ENCODE assay signal across 23 mouse cellular contexts in genomic region chr4:126746194-126746840, GRCm38 (mm10). TPM values are rescaled to one million over a fixed set of nuclear protein-coding genes. Genes with fewer than 3 reads are reported as not detected.
DNase-seq lines count a peak whose midpoint lies in the region; ATAC-seq and TF ChIP-seq lines count a peak whose summit lies in the region.
"Had no signal": no experiment of that assay in that cellular context is flagged by ENCODE, and none has a peak within 500 bp of the region (broad histone marks: within the 10 kb centered on the region; RNA-seq: fewer than 3 reads in every experiment).

No protein-coding gene starts in this region.

- H3K4me1 ChIP-seq in intestine, embryonic 14.5 days (replicated peaks; ENCODE audit: control insufficient read depth, insufficient read depth, low read length) = peaks cover 8% of the 10 kb centered on the region
- no peaks in the 10 kb centered on the region for H3K4me1 ChIP-seq in intestine, postnatal 0 days (replicated peaks; ENCODE audit: control insufficient read depth, insufficient read depth, low read length)

- peak; percentile 42 for DNase-seq in cerebellum, adult 9-10 months
- DNase-seq in cerebellum, adult 11-12 months = no peak
- peak; percentile 48 for DNase-seq in intestine, embryonic 14.5 days (ENCODE audit: low spot score)
- DNase-seq in layer of hippocampus, postnatal 36 days = peak; percentile 43 to 47
- no peak for DNase-seq in layer of hippocampus, postnatal 25 days (ENCODE audit: extremely low spot score in 1 of 2, low spot score in 1 of 2)
- peak; percentile 43 for DNase-seq in right cerebral cortex, postnatal 25 days
- no peak for DNase-seq in right cerebral cortex, postnatal 10 days (ENCODE audit: low spot score in 2 of 2)

- 81% methylated on average over 10 of the region's 10 CpGs for WGBS in intestine, embryonic 14.5 days
- 73% methylated on average over 10 of the region's 10 CpGs for whole genome bisulfite sequencing in intestine, postnatal 0 days

- H3K27ac ChIP-seq in intestine, embryonic 14.5 days (ENCODE audit: low read depth) = no peak overlapping the region
- H3K27ac ChIP-seq in intestine, postnatal 0 days (ENCODE audit: low read depth, low read length) = no peak overlapping the region
- H3K27ac ChIP-seq: embryonic facial prominence, embryonic 12.5 days; forebrain, embryonic 12.5 days; heart, embryonic 10.5 days; hindbrain, embryonic 12.5 days had no signal

- TF ChIP-seq CTCF in intestine, postnatal 0 days (IDR thresholded peaks at IDR 0.05; ENCODE audit: low read depth) = no peak

- ATAC-seq in intestine, embryonic 14.5 days (replicated peaks; ENCODE audit: low FRiP score, low TSS enrichment, low read depth) = no peak
- ATAC-seq in intestine, postnatal 0 days = no peak
- ATAC-seq: hindbrain, embryonic 16.5 days had no signal

- no peak overlapping the region for H3K9ac ChIP-seq in intestine, embryonic 14.5 days (ENCODE audit: low read length)
- no peak overlapping the region for H3K9ac ChIP-seq in intestine, postnatal 0 days (ENCODE audit: low read depth, low read length)
- H3K9ac ChIP-seq: embryonic facial prominence, embryonic 12.5 days; forebrain, embryonic 12.5 days; hindbrain, embryonic 12.5 days had no signal

- H3K36me3 ChIP-seq in intestine, embryonic 14.5 days (ENCODE audit: control insufficient read depth, insufficient read depth, low read length) = peaks cover 63% of the 10 kb centered on the region
- H3K36me3 ChIP-seq in intestine, postnatal 0 days (ENCODE audit: control insufficient read depth, insufficient read depth) = peaks cover 57% of the 10 kb centered on the region

- no peak overlapping the region for H3K4me3 ChIP-seq in intestine, embryonic 14.5 days (ENCODE audit: low read depth, low read length)
- H3K4me3 ChIP-seq in intestine, postnatal 0 days (ENCODE audit: low read depth, low read length) = no peak overlapping the region
- H3K4me3 ChIP-seq: embryonic facial prominence, embryonic 12.5 days; forebrain, embryonic 12.5 days; heart, embryonic 10.5 days; hindbrain, embryonic 12.5 days had no signal

- no peak overlapping the region for H3K4me2 ChIP-seq in intestine, embryonic 14.5 days (ENCODE audit: low read length)
- H3K4me2 ChIP-seq in intestine, postnatal 0 days (replicated peaks; ENCODE audit: low read depth) = no peak overlapping the region
- H3K4me2 ChIP-seq: embryonic facial prominence, embryonic 12.5 days; forebrain, embryonic 12.5 days; hindbrain, embryonic 12.5 days had no signal

- no peaks in the 10 kb centered on the region for H3K9me3 ChIP-seq in intestine, embryonic 14.5 days (ENCODE audit: control insufficient read depth, low read length)
- no peaks in the 10 kb centered on the region for H3K9me3 ChIP-seq in intestine, postnatal 0 days (ENCODE audit: control insufficient read depth)
- H3K9me3 ChIP-seq: embryonic facial prominence, embryonic 12.5 days; forebrain, embryonic 12.5 days; heart, embryonic 10.5 days; hindbrain, embryonic 12.5 days had no signal

- H3K27me3 ChIP-seq in intestine, embryonic 14.5 days (replicated peaks; ENCODE audit: control insufficient read depth, insufficient read depth, low read length) = no peaks in the 10 kb centered on the region
- no peaks in the 10 kb centered on the region for H3K27me3 ChIP-seq in intestine, postnatal 0 days (replicated peaks; ENCODE audit: control insufficient read depth, insufficient read depth, low read length)
- H3K27me3 ChIP-seq: embryonic facial prominence, embryonic 12.5 days had no signal

RNA-seq across cellular contexts. Expression of gene Ncdn, which starts 6.9 kb away (rescaled TPM):
- polyA plus RNA-seq in intestine, embryonic 14.5 days (2014; fragmentation: Nextera tagmentation; extraction: Ambion mirVana) = 29.0 and 29.8 TPM in 2 replicates
- polyA plus RNA-seq in intestine, postnatal 0 days (2015; fragmentation: Nextera tagmentation; extraction: Ambion mirVana) = 13.5 and 14.0 TPM in 2 replicates
- 1,000 to 10,000 TPM; 1,851 to 1,927 TPM for total RNA-seq in layer of hippocampus, postnatal 36 days (2021)
- total RNA-seq in layer of hippocampus, postnatal 25 days (2021) = 1,000 to 10,000 TPM; 1,823 to 1,918 TPM

RNA-seq across cellular contexts. Expression of gene AU040320, which starts 7.0 kb away (rescaled TPM):
- 27.2 and 28.9 TPM in 2 replicates for polyA plus RNA-seq in intestine, embryonic 14.5 days (2014; fragmentation: Nextera tagmentation; extraction: Ambion mirVana)
- 68.7 and 77.6 TPM in 2 replicates for polyA plus RNA-seq in intestine, postnatal 0 days (2015; fragmentation: Nextera tagmentation; extraction: Ambion mirVana)
- 10 to 100 TPM; 65.6 to 66.1 TPM for total RNA-seq in layer of hippocampus, postnatal 36 days (2021)
- total RNA-seq in layer of hippocampus, postnatal 25 days (2021) = 10 to 100 TPM; 64.7 to 66.9 TPM

RNA-seq across cellular contexts. Expression of gene Tfap2e, which starts 10.3 kb away (rescaled TPM):
- not detected in 2 replicates for polyA plus RNA-seq in intestine, embryonic 14.5 days (2014; fragmentation: Nextera tagmentation; extraction: Ambion mirVana)
- not detected in 2 replicates for polyA plus RNA-seq in intestine, postnatal 0 days (2015; fragmentation: Nextera tagmentation; extraction: Ambion mirVana)
- not detected for total RNA-seq in layer of hippocampus, postnatal 36 days (2021)
- not detected for total RNA-seq in layer of hippocampus, postnatal 25 days (2021)
- total RNA-seq: adrenal gland, postnatal 10 days; adrenal gland, postnatal 4 days; gastrocnemius, adult 8-10 months; gastrocnemius, postnatal 36 days; heart, postnatal 10 days; heart, postnatal 4 days; MEL had no signal
- polyA plus RNA-seq: CD4-positive, CD25-positive, alpha-beta regulatory T cell, adult 4 months; cortical plate, adult 2 months; embryonic facial prominence, embryonic 12.5 days; heart, embryonic 10.5 days; heart, embryonic 14.5 days had no signal

Comparison
In these comparisons a context has a peak if more than half of its experiments do, and no peak if none do; other contexts are left out.
1. DNase-seq: peak in cerebellum, adult 9-10 months (single experiment), intestine, embryonic 14.5 days (single experiment), layer of hippocampus, postnatal 36 days (2 of 2) and right cerebral cortex, postnatal 25 days (single experiment); none in cerebellum, adult 11-12 months (single experiment), layer of hippocampus, postnatal 25 days (0 of 2) and right cerebral cortex, postnatal 10 days (0 of 2).